8 mouse cellular contexts compared by ENCODE assay signal in the genomic region with DNA sequence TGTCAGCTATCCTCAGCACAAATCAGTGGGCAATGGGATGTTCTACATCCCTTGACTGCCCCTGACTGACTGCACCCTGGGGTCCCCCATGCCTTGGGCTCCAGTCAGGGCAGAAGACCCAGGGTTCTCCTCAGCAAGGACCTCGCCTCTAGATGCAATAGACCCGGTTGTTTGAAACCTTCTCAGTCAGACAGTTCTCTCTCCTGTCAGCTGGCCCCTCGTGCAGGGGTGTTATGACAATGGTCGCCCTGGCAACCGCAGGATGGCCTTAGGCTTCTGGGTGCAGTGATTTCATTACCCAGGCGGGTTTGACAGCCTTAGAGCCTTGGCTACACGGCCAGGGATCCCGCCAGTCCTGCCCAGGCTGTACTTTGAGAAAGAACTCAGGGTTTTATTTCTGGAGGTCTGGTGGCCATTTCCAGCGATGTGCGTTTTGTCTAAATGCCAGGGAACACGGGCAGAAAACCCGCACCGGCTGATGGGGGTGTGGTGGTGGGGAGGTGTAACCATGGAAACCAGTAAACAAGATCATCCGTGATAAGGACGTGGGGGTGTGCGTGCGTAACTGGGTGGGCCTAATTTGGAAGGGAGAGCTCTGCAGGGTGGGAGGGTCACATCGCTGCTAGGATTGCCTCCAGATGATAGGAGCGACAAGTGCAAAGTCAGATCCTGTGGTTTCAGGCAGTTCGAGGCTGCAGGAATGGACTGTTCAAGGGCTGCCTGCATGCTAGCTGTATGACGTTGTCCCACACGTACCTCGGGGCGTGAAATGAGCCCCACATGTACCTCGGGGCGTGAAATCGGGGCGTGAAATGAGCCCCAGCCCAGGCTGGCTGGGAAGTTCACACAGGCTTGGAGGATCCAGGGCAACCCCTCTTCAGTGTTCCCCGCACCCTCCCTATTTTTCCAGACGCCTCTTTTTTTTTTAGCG.
A peak's percentile ranks its signal among the peaks of the same experiment; 100 is the strongest.
DNase-seq lines count a peak whose midpoint lies in the region; ATAC-seq lines count a peak whose summit lies in the region.

No protein-coding gene starts in this region.

- peak overlapping the region; percentile 40; the same call in 1 of the 2 replicates for H3K9ac ChIP-seq in embryonic facial prominence, embryonic 14.5 days (ENCODE audit: low read depth, low read length)
- H3K9ac ChIP-seq in intestine, embryonic 16.5 days (ENCODE audit: low read depth, low read length): no peak overlapping the region
- H3K9ac ChIP-seq in midbrain, embryonic 13.5 days (replicated peaks): peak overlapping the region; percentile 52

- peak overlapping the region; percentile 45 for H3K4me2 ChIP-seq in embryonic facial prominence, embryonic 14.5 days (ENCODE audit: low read depth, low read length)
- no peak overlapping the region for H3K4me2 ChIP-seq in intestine, embryonic 16.5 days (ENCODE audit: low read depth, low read length)
- H3K4me2 ChIP-seq in midbrain, embryonic 13.5 days (replicated peaks): peak overlapping the region; percentile 60

- 16% methylated on average over 27 of the region's 31 CpGs for WGBS in embryonic facial prominence, embryonic 14.5 days
- WGBS in intestine, embryonic 16.5 days: 22% methylated on average over 31 of the region's 31 CpGs
- WGBS in midbrain, embryonic 13.5 days: 13% methylated on average over 31 of the region's 31 CpGs

- no peak overlapping the region for H3K27ac ChIP-seq in embryonic facial prominence, embryonic 14.5 days (replicated peaks; ENCODE audit: low read depth, low read length)
- no peak overlapping the region for H3K27ac ChIP-seq in intestine, embryonic 16.5 days (ENCODE audit: low read length)
- peak overlapping the region; percentile 83 for H3K27ac ChIP-seq in midbrain, embryonic 13.5 days

- H3K4me3 ChIP-seq in megakaryocyte, embryonic 14.5 days (replicated peaks): peak overlapping the region; percentile 31
- peak overlapping the region; percentile 15; the same call in 1 of the 2 replicates for H3K4me3 ChIP-seq in embryonic facial prominence, embryonic 14.5 days (ENCODE audit: low read depth, low read length)
- no peak overlapping the region for H3K4me3 ChIP-seq in intestine, embryonic 16.5 days (ENCODE audit: low read length)
- H3K4me3 ChIP-seq in midbrain, embryonic 13.5 days (replicated peaks): peak overlapping the region; percentile 29

- DNase-seq in embryonic facial prominence, embryonic 14.5 days (ENCODE audit: low spot score): peak; percentile 58
- DNase-seq in cerebellum, postnatal 25 days: no peak
- no peak for DNase-seq in kidney, postnatal 25 days

- peaks cover 6% of the 10 kb centered on the region for H3K4me1 ChIP-seq in megakaryocyte, embryonic 14.5 days
- peaks cover 10% of the 10 kb centered on the region for H3K4me1 ChIP-seq in embryonic facial prominence, embryonic 14.5 days (ENCODE audit: control insufficient read depth, insufficient read depth, low read length)
- H3K4me1 ChIP-seq in intestine, embryonic 16.5 days (ENCODE audit: control insufficient read depth, insufficient read depth, low read length): peaks cover 3% of the 10 kb centered on the region; the same call in 1 of the 2 replicates
- peaks cover 20% of the 10 kb centered on the region for H3K4me1 ChIP-seq in midbrain, embryonic 13.5 days (replicated peaks)

- no peak for ATAC-seq in megakaryocyte, adult 5-6 weeks (ENCODE audit: poor library complexity, severe bottlenecking)
- peak; percentile 70 for ATAC-seq in embryonic facial prominence, embryonic 14.5 days (ENCODE audit: low read depth)
- 0 out of 2 replicates have a peak, but pooled peaks have one; percentile 56 for ATAC-seq in intestine, embryonic 16.5 days
- peak; percentile 93 for ATAC-seq in midbrain, embryonic 13.5 days
- ATAC-seq in erythroblast, adult 5-6 weeks (replicated peaks; ENCODE audit: low FRiP score, poor library complexity, severe bottlenecking): no peak

- H3K36me3 ChIP-seq in megakaryocyte, embryonic 14.5 days (replicated peaks; ENCODE audit: low read length): no peaks in the 10 kb centered on the region
- no peaks in the 10 kb centered on the region for H3K36me3 ChIP-seq in embryonic facial prominence, embryonic 14.5 days (ENCODE audit: control insufficient read depth, insufficient read depth, low read length)
- H3K36me3 ChIP-seq in intestine, embryonic 16.5 days (ENCODE audit: control insufficient read depth, insufficient read depth, low read length): no peaks in the 10 kb centered on the region
- no peaks in the 10 kb centered on the region for H3K36me3 ChIP-seq in midbrain, embryonic 13.5 days

- H3K9me3 ChIP-seq in megakaryocyte, embryonic 14.5 days: peaks cover 5% of the 10 kb centered on the region
- no peaks in the 10 kb centered on the region for H3K9me3 ChIP-seq in embryonic facial prominence, embryonic 14.5 days (ENCODE audit: control insufficient read depth, low read length)
- no peaks in the 10 kb centered on the region for H3K9me3 ChIP-seq in intestine, embryonic 16.5 days (ENCODE audit: control insufficient read depth, low read length)
- no peaks in the 10 kb centered on the region for H3K9me3 ChIP-seq in midbrain, embryonic 13.5 days

- peaks cover 15% of the 10 kb centered on the region for H3K27me3 ChIP-seq in megakaryocyte, embryonic 14.5 days (replicated peaks)
- H3K27me3 ChIP-seq in embryonic facial prominence, embryonic 14.5 days (replicated peaks; ENCODE audit: control insufficient read depth, insufficient read depth, low read length): no peaks in the 10 kb centered on the region
- no peaks in the 10 kb centered on the region for H3K27me3 ChIP-seq in intestine, embryonic 16.5 days (replicated peaks; ENCODE audit: control insufficient read depth, insufficient read depth, low read length)
- H3K27me3 ChIP-seq in midbrain, embryonic 13.5 days: no peaks in the 10 kb centered on the region

Comparison
In these comparisons a context has a peak if more than half of its experiments do, and no peak if none do; other contexts are left out.
1. ATAC-seq: peak in embryonic facial prominence, embryonic 14.5 days (single experiment), intestine, embryonic 16.5 days (single experiment) and midbrain, embryonic 13.5 days (single experiment); none in megakaryocyte, adult 5-6 weeks (single experiment) and erythroblast, adult 5-6 weeks (single experiment).